Mouse (Mus musculus) midbrain, embryonic 12.5 days (tissue): ENCODE results near the gene Olfr68. TPM values are rescaled to one million over a fixed set of nuclear protein-coding genes. Genes with fewer than 3 reads are reported as not detected.
"Not testable (repeated sequence)": the region's sequence is repeated elsewhere in the genome, so short reads cannot be mapped to it uniquely, and the experiment has no call there.

Experiments used
- ATAC-seq: fragments of 200-750 bp; cut with Nextera tagmentation; 2 replicates; pipeline ENCODE4 v1.8.0; 2017; ENCODE audit warnings: low read depth, moderate TSS enrichment, moderate library complexity; ENCODE audit not compliant: low FRiP score
- H3K27ac ChIP-seq: fragments of 300-500 bp; sonication (generic); replicated peaks from 2 replicates; pipeline ENCODE4 v1.5.1; 2016; ENCODE audit warnings: mild to moderate bottlenecking
- H3K27me3 ChIP-seq: fragments of 300-500 bp; sonication (generic); 2 replicates; pipeline ENCODE4 v1.6.1; 2016; ENCODE audit warnings: mild to moderate bottlenecking
- H3K36me3 ChIP-seq: fragments of 300-500 bp; sonication (generic); 2 replicates; pipeline ENCODE4 v1.6.1; 2016
- H3K4me1 ChIP-seq: fragments of 300-500 bp; sonication (generic); 2 replicates; pipeline ENCODE4 v1.6.1; 2016
- H3K4me2 ChIP-seq: fragments of 300-500 bp; sonication (generic); replicated peaks from 2 replicates; pipeline ENCODE4 v1.6.1; 2016; ENCODE audit warnings: mild to moderate bottlenecking, moderate library complexity
- H3K4me3 ChIP-seq: fragments of 300-500 bp; sonication (generic); 2 replicates; pipeline ENCODE4 v1.5.1; 2016; ENCODE audit warnings: mild to moderate bottlenecking
- H3K9ac ChIP-seq: fragments of 300-500 bp; sonication (generic); replicated peaks from 2 replicates; pipeline ENCODE4 v1.6.1; 2016; ENCODE audit warnings: mild to moderate bottlenecking, moderate library complexity
- H3K9me3 ChIP-seq: fragments of 300-500 bp; sonication (generic); 2 replicates; pipeline ENCODE4 v1.6.1; 2016; ENCODE audit warnings: mild to moderate bottlenecking
- WGBS: fragments of 180-500 bp; shearing (Covaris S2); methylation state at CpG from one replicate; pipeline ENCODE4 v1.1.7; 2016; 5-methylcytosine and 5-hydroxymethylcytosine counted together
- polyA plus RNA-seq: library from polyadenylated mRNA; unstranded; fragments of >200 nt; fragmentation: Nextera tagmentation; extraction: Ambion mirVana; gene quantifications from 2 replicates; pipeline ENCODE4 v1.2.1, GENCODE M21; 2016

The Olfr68 gene
- polyA plus RNA-seq, 1 experiment from 2014 or later = not detected

GRCm38 (mm10) chr7:103810296-103810695 is 30.8 kb upstream of the Olfr68 start:
- Histone ChIP-seq H3K4me2 (no peak overlapping the region), H3K27me3 (no peaks in the 10 kb centered on the region), H3K4me3 (no peak overlapping the region), H3K36me3 (no peaks in the 10 kb centered on the region), H3K27ac (no peak overlapping the region), H3K9ac (no peak overlapping the region), H3K9me3 (no peaks in the 10 kb centered on the region), H3K4me1 (no peaks in the 10 kb centered on the region)
- ATAC-seq = no peak
- 86% methylated on average over 1 of the region's 1 CpGs for WGBS

DNA sequence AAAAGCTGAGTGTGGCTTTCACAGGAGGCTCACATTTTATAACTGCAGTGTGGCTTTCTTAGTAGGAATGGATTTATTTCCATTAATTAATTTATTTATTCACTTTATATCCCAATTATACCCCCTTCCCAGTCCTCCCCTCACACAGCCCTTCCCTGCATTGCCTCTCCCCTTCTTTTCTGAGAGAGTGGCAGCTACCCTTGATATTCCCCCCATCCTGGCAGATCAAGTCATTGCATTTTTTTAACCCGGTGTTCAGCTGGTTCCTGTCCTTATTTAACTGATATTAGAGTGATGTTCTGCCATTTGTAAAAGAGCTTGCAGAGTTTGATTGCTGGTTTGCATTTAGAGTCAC is 30.3 kb upstream of the Olfr68 start:
- Histone ChIP-seq H3K4me1 (no peaks in the 10 kb centered on the region), H3K9me3 (no peaks in the 10 kb centered on the region), H3K27ac (no peak overlapping the region), H3K4me3 (no peak overlapping the region), H3K9ac (no peak overlapping the region), H3K4me2 (no peak overlapping the region), H3K36me3 (no peaks in the 10 kb centered on the region), H3K27me3 (no peaks in the 10 kb centered on the region)
- WGBS = 79% methylated on average over 1 of the region's 1 CpGs
- ATAC-seq = no peak

GRCm38 (mm10) chr7:103808971-103809800 is 29.7 kb upstream of the Olfr68 start:
- Histone ChIP-seq H3K27me3 (no peaks in the 10 kb centered on the region), H3K36me3 (no peaks in the 10 kb centered on the region), H3K4me2 (no peak overlapping the region), H3K9ac (no peak overlapping the region), H3K9me3 (no peaks in the 10 kb centered on the region), H3K4me1 (no peaks in the 10 kb centered on the region), H3K27ac (no peak overlapping the region), H3K4me3 (no peak overlapping the region)
- no peak for ATAC-seq
- WGBS = 71% methylated on average over 5 of the region's 5 CpGs

DNA sequence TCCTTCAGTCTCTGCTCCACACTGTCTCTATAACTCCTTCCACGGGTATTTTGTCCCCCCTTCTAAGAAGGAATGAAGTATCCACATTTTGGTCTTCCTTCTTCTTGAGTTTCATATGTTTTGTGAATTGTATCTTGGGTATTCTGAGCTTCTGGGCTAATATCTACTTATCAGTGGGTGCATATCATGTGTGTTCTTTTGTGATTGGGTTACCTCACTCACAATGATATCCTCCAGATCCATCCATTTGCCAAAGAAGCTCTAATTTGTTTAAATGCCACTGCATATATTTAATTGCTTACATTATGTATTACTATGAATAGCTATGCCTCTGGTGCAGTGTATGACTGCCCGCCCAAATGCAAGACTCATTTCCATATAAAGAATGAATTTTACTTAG is 28.6 kb upstream of the Olfr68 start:
- WGBS = 71% methylated on average over 2 of the region's 2 CpGs
- H3K9ac ChIP-seq, H3K9me3 ChIP-seq, H3K4me3 ChIP-seq, H3K27me3 ChIP-seq, H3K36me3 ChIP-seq, H3K27ac ChIP-seq, H3K4me2 ChIP-seq, ATAC-seq, H3K4me1 ChIP-seq: not testable (repeated sequence)

DNA sequence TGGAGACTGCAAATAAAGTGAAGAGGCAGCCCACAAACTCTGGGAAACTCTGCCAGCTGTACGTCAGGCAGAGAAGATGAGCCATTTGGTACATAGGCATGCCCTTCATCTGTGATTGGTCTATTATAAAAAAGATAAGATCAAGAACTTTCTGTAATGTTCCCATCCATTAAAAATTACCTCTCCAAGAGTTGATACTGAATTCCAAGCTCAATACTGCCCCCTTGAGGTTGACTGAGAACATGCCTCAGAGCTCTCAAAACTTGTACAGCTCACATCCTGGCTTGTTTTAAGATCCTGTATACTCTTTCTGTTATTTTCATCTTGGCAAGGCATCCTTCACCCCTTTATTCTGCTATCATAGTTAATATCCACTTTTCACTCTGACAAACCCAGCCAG is 27.4 kb upstream of the Olfr68 start:
- no peak for ATAC-seq
- no peaks in the 10 kb centered on the region for H3K27me3 ChIP-seq

GRCm38 (mm10) chr7:103792669-103793388 is 13.3 kb upstream of the Olfr68 start:
- WGBS = 27% methylated on average over 4 of the region's 4 CpGs
- no peaks in the 10 kb centered on the region for H3K4me1 ChIP-seq
- no peak overlapping the region for H3K4me3 ChIP-seq
- H3K27ac ChIP-seq = no peak overlapping the region
- H3K4me2 ChIP-seq = no peak overlapping the region
- no peaks in the 10 kb centered on the region for H3K27me3 ChIP-seq
- H3K36me3 ChIP-seq = no peaks in the 10 kb centered on the region
- H3K9me3 ChIP-seq = no peaks in the 10 kb centered on the region
- H3K9ac ChIP-seq = no peak overlapping the region
- ATAC-seq = no peak

More for the DNA sequence above, 27.4 kb upstream of the Olfr68 start:
- H3K4me2 ChIP-seq = no peak overlapping the region
- no peaks in the 10 kb centered on the region for H3K9me3 ChIP-seq
- no peak overlapping the region for H3K27ac ChIP-seq
- H3K36me3 ChIP-seq = no peaks in the 10 kb centered on the region
- H3K4me1 ChIP-seq = no peaks in the 10 kb centered on the region
- H3K4me3 ChIP-seq = no peak overlapping the region
- 74% methylated on average over 1 of the region's 1 CpGs for WGBS
- no peak overlapping the region for H3K9ac ChIP-seq

DNA sequence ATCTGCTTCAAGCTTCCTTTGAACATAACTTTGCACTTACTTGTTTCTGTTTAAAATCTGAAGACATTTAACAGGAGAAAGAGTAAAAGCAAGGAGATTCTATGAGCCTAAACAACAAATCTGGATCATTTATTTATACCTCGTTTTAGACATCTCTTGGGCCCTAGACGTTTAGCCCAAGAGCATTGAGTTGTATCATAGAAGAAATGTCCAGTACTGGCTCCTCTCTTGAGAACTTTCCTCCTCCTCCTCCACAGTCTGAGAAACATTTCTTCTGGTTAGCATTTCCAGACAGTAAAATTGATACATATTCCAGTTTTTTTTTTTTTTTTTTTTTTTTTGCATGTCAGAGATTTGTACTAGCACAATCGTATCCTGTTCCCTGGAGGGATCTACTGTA is 12.2 kb upstream of the Olfr68 start, which contains the start of gene Olfr67:
Olfr67 (minus strand) TSS at position 101 of the 400 bp plus-strand sequence.
- H3K4me1 ChIP-seq = no peaks in the 10 kb centered on the region
- 91% methylated on average over 3 of the region's 3 CpGs for WGBS
- no peak within 1 kb of the TSS for H3K4me3 ChIP-seq
- ATAC-seq = no peak
- H3K27ac ChIP-seq = no peak within 1 kb of the TSS
- H3K9ac ChIP-seq = no peak within 1 kb of the TSS
- no peak within 1 kb of the TSS for H3K4me2 ChIP-seq
- H3K9me3 ChIP-seq = no peaks in the 10 kb centered on the region
- no peaks in the 10 kb centered on the region for H3K36me3 ChIP-seq
- H3K27me3 ChIP-seq = no peaks in the 10 kb centered on the region

DNA sequence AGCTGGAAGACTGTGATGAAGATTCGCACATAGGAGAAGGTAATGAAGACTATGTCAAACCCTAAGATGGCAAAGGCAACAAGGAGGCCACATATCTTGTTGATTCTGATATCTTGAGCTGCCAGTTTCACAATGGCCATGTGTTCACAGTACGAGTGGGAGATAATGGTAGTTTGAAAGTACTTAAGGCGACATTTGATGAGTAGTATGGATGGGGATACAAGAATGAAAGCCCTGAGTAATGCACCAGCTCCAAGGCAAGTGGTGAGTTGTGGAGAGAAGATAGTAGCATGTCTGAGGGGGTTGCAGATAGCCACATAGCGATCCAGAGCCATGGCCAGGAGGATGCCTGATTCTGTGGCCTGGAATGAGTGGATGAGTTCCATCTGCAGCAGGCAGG is 1.8 kb downstream of the Olfr68 start:
- not testable (repeated sequence) for H3K4me2 ChIP-seq, H3K27me3 ChIP-seq, H3K4me1 ChIP-seq, H3K36me3 ChIP-seq, H3K9ac ChIP-seq, H3K9me3 ChIP-seq, ATAC-seq, H3K4me3 ChIP-seq, H3K27ac ChIP-seq
- 88% methylated on average over 4 of the region's 4 CpGs for WGBS

GRCm38 (mm10) chr7:103771494-103771893 is 8.0 kb downstream of the Olfr68 start, which contains the start of gene Olfr69:
Olfr69 (minus strand) TSS chr7:103771594.
- Histone ChIP-seq H3K36me3 (no peaks in the 10 kb centered on the region), H3K9me3 (no peaks in the 10 kb centered on the region), H3K9ac (no peak within 1 kb of the TSS), H3K4me3 (no peak within 1 kb of the TSS), H3K27ac (no peak within 1 kb of the TSS), H3K4me2 (no peak within 1 kb of the TSS), H3K4me1 (no peaks in the 10 kb centered on the region), H3K27me3 (no peaks in the 10 kb centered on the region)
- 78% methylated on average over 2 of the region's 2 CpGs for WGBS
- no peak for ATAC-seq

DNA sequence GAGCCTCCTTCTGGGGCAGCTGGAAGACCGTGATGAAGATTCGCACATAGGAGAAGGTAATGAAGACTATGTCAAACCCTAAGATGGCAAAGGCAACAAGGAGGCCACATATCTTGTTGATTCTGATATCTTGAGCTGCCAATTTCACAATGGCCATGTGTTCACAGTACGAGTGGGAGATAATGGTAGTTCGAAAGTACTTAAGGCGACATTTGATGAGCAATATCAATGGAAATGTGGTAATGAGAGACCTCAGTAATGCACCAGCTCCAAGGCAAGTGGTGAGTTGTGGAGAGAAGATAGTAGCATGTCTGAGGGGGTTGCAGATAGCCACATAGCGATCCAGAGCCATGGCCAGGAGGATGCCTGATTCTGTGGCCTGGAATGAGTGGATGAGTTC is 11.8 kb downstream of the Olfr68 start:
- WGBS = 95% methylated on average over 5 of the region's 6 CpGs
- ATAC-seq, H3K9ac ChIP-seq: not testable (repeated sequence)

DNA sequence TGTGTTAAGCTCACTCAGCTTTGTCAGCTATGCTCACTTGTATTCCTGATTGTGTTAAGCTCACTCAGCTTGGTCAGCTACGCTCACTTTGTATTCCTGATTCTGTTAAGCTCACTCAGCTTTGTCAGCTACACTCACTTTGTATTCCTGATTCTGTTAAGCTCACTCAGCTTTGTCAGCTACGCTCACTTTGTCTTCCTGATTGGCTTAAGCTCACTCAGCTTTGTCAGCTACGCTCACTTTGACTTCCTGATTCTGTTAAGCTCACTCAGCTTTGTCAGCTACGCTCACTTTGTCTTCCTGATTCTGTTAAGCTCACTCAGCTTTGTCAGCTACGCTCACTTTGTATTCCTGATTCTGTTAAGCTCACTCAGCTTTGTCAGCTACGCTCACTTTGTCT is 17.3 kb downstream of the Olfr68 start:
- ATAC-seq, H3K9ac ChIP-seq, H3K4me2 ChIP-seq, H3K27ac ChIP-seq, H3K36me3 ChIP-seq, H3K27me3 ChIP-seq, H3K9me3 ChIP-seq, H3K4me3 ChIP-seq, H3K4me1 ChIP-seq: not testable (repeated sequence)
- WGBS = 90% methylated on average over 6 of the region's 6 CpGs

More for the DNA sequence above, 11.8 kb downstream of the Olfr68 start:
- H3K4me1 ChIP-seq, H3K9me3 ChIP-seq, H3K4me2 ChIP-seq, H3K4me3 ChIP-seq, H3K36me3 ChIP-seq, H3K27me3 ChIP-seq, H3K27ac ChIP-seq: not testable (repeated sequence)

- 45% methylated on average over 2 of the region's 2 CpGs for WGBS
- H3K4me1 ChIP-seq = no peaks in the 10 kb centered on the region
- no peaks in the 10 kb centered on the region for H3K36me3 ChIP-seq
- H3K27ac ChIP-seq = no peak within 1 kb of the TSS
- no peaks in the 10 kb centered on the region for H3K9me3 ChIP-seq
- H3K4me2 ChIP-seq = no peak within 1 kb of the TSS
- no peaks in the 10 kb centered on the region for H3K27me3 ChIP-seq
- H3K9ac ChIP-seq = no peak within 1 kb of the TSS
- no peak within 1 kb of the TSS for H3K4me3 ChIP-seq
- no peak for ATAC-seq
Measured at GRCm38 (mm10) chr7:103757233-103757632, 22.3 kb downstream of the Olfr68 start, which contains the start of gene Olfr630. Olfr630 (minus strand) TSS chr7:103757333.
